ENCODE assay signal across 9 mouse cellular contexts in genomic region chr3:137623581-137624362, GRCm38 (mm10). TPM values are rescaled to one million over a fixed set of nuclear protein-coding genes. Genes with fewer than 3 reads are reported as not detected.
DNase-seq lines count a peak whose midpoint lies in the region; ATAC-seq and TF ChIP-seq lines count a peak whose summit lies in the region.
"Had no signal": no experiment of that assay in that cellular context is flagged by ENCODE, and none has a peak within 500 bp of the region (broad histone marks: within the 10 kb centered on the region; RNA-seq: fewer than 3 reads in every experiment).

No protein-coding gene starts in this region.

- DNase-seq in layer of hippocampus, adult 2 months (ENCODE audit: low spot score in 2 of 2): peak in 1 of 2 experiments; percentile 20
- no peak for DNase-seq in layer of hippocampus, adult 9-10 months (ENCODE audit: low spot score)
- DNase-seq in cerebellum, adult 8-10 months: peak; percentile 2
- peak; percentile 91 for DNase-seq in gastrocnemius, adult 18-20 months (ENCODE audit: low spot score)

- H3K9me3 ChIP-seq in hindbrain, embryonic 13.5 days: no peaks in the 10 kb centered on the region
- no peaks in the 10 kb centered on the region; the same call in 1 of the 2 replicates for H3K9me3 ChIP-seq in limb, embryonic 15.5 days
- H3K9me3 ChIP-seq in midbrain, embryonic 13.5 days: no peaks in the 10 kb centered on the region
- H3K9me3 ChIP-seq in stomach, embryonic 15.5 days: no peaks in the 10 kb centered on the region

- H3K4me2 ChIP-seq in hindbrain, embryonic 13.5 days: peak overlapping the region; percentile 92
- peak overlapping the region; percentile 94 for H3K4me2 ChIP-seq in limb, embryonic 15.5 days
- H3K4me2 ChIP-seq in midbrain, embryonic 13.5 days (replicated peaks): peak overlapping the region; percentile 94
- peak overlapping the region; percentile 89 for H3K4me2 ChIP-seq in stomach, embryonic 15.5 days

- peaks cover 31% of the 10 kb centered on the region for H3K27me3 ChIP-seq in hindbrain, embryonic 13.5 days
- peaks cover 21% of the 10 kb centered on the region for H3K27me3 ChIP-seq in limb, embryonic 15.5 days
- peaks cover 19% of the 10 kb centered on the region for H3K27me3 ChIP-seq in midbrain, embryonic 13.5 days
- no peaks in the 10 kb centered on the region for H3K27me3 ChIP-seq in stomach, embryonic 15.5 days (replicated peaks)

- WGBS in hindbrain, embryonic 13.5 days: 2% methylated on average over 47 of the region's 47 CpGs
- WGBS in limb, embryonic 15.5 days: under 1% methylated on average over 42 of the region's 47 CpGs
- WGBS in midbrain, embryonic 13.5 days: under 1% methylated on average over 47 of the region's 47 CpGs
- WGBS in stomach, embryonic 15.5 days: under 1% methylated on average over 47 of the region's 47 CpGs

- H3K36me3 ChIP-seq in hindbrain, embryonic 13.5 days: no peaks in the 10 kb centered on the region
- no peaks in the 10 kb centered on the region for H3K36me3 ChIP-seq in limb, embryonic 15.5 days
- no peaks in the 10 kb centered on the region for H3K36me3 ChIP-seq in midbrain, embryonic 13.5 days
- no peaks in the 10 kb centered on the region for H3K36me3 ChIP-seq in stomach, embryonic 15.5 days

- peak; percentile 93 for ATAC-seq in hindbrain, embryonic 13.5 days (ENCODE audit: low FRiP score)
- ATAC-seq in limb, embryonic 15.5 days (ENCODE audit: insufficient number of reproducible peaks, low FRiP score, low TSS enrichment, low read depth): peak; percentile 78
- peak; percentile 95 for ATAC-seq in midbrain, embryonic 13.5 days
- ATAC-seq in stomach, embryonic 15.5 days (ENCODE audit: insufficient read depth, low FRiP score, low read depth): peak; percentile 94

- H3K9ac ChIP-seq in hindbrain, embryonic 13.5 days: peak overlapping the region; percentile 65
- H3K9ac ChIP-seq in limb, embryonic 15.5 days: peak overlapping the region; percentile 31
- H3K9ac ChIP-seq in midbrain, embryonic 13.5 days (replicated peaks): peak overlapping the region; percentile 61
- no peak overlapping the region for H3K9ac ChIP-seq in stomach, embryonic 15.5 days

- peaks cover 15% of the 10 kb centered on the region for H3K4me1 ChIP-seq in hindbrain, embryonic 13.5 days (replicated peaks)
- peaks cover 7% of the 10 kb centered on the region for H3K4me1 ChIP-seq in limb, embryonic 15.5 days
- peaks cover 26% of the 10 kb centered on the region for H3K4me1 ChIP-seq in midbrain, embryonic 13.5 days (replicated peaks)
- no peaks in the 10 kb centered on the region for H3K4me1 ChIP-seq in stomach, embryonic 15.5 days

- TF ChIP-seq CTCF in layer of hippocampus, adult 2 months (conservative IDR thresholded peaks at IDR 0.05): no peak

- H3K4me3 ChIP-seq in layer of hippocampus, adult 2 months: peak overlapping the region; percentile 70
- peak overlapping the region; percentile 51 for H3K4me3 ChIP-seq in hindbrain, embryonic 13.5 days
- H3K4me3 ChIP-seq in limb, embryonic 15.5 days: peak overlapping the region; percentile 57
- H3K4me3 ChIP-seq in midbrain, embryonic 13.5 days (replicated peaks): peak overlapping the region; percentile 51
- peak overlapping the region; percentile 60 for H3K4me3 ChIP-seq in stomach, embryonic 15.5 days (replicated peaks)

- peak overlapping the region; percentile 81 for H3K27ac ChIP-seq in layer of hippocampus, adult 2 months
- no peak overlapping the region for H3K27ac ChIP-seq in hindbrain, embryonic 13.5 days
- H3K27ac ChIP-seq in limb, embryonic 15.5 days: no peak overlapping the region
- no peak overlapping the region for H3K27ac ChIP-seq in midbrain, embryonic 13.5 days
- no peak overlapping the region for H3K27ac ChIP-seq in stomach, embryonic 15.5 days

RNA-seq across cellular contexts. Expression of gene Ddit4l, which starts 2.4 kb away (rescaled TPM):
- total RNA-seq in layer of hippocampus, adult 2 months (2021): 1 to 10 TPM; 8.7 to 8.9 TPM
- 100 to 1,000 TPM; 205 to 307 TPM for total RNA-seq in gastrocnemius, adult 18-20 months (2021)
- polyA plus RNA-seq in hindbrain, embryonic 13.5 days (2015; fragmentation: Nextera tagmentation; extraction: Ambion mirVana): 9.6 and 12.5 TPM in 2 replicates
- polyA plus RNA-seq in limb, embryonic 15.5 days (2015; fragmentation: Nextera tagmentation; extraction: Ambion mirVana): 13.8 and 18.0 TPM in 2 replicates
- polyA plus RNA-seq in midbrain, embryonic 13.5 days (2015; fragmentation: Nextera tagmentation; extraction: Ambion mirVana): 8.3 and 8.6 TPM in 2 replicates
- polyA plus RNA-seq in stomach, embryonic 15.5 days (2015; fragmentation: Nextera tagmentation; extraction: Ambion mirVana): 5.0 and 5.3 TPM in 2 replicates
- total RNA-seq: MEL had no signal

RNA-seq across cellular contexts. Expression of gene Gm21962, which starts 47.6 kb away (rescaled TPM):
- total RNA-seq in layer of hippocampus, adult 2 months (2021): not detected
- not detected for total RNA-seq in gastrocnemius, adult 18-20 months (2021)
- not detected in 2 replicates for polyA plus RNA-seq in hindbrain, embryonic 13.5 days (2015; fragmentation: Nextera tagmentation; extraction: Ambion mirVana)
- polyA plus RNA-seq in limb, embryonic 15.5 days (2015; fragmentation: Nextera tagmentation; extraction: Ambion mirVana): not detected in 2 replicates
- polyA plus RNA-seq in midbrain, embryonic 13.5 days (2015; fragmentation: Nextera tagmentation; extraction: Ambion mirVana): not detected in 2 replicates
- not detected in 2 replicates for polyA plus RNA-seq in stomach, embryonic 15.5 days (2015; fragmentation: Nextera tagmentation; extraction: Ambion mirVana)
- total RNA-seq: MEL had no signal
